Mouse (Mus musculus) heart, postnatal 0 days (tissue): ENCODE measurements around the gene St5.

ENCODE experiments used
- CTCF ChIP-seq: IDR thresholded peaks from 2 replicates; pipeline ENCODE4 v1.5.1; 2016; ENCODE audit warnings: antibody characterized with exemption, control low read depth, low read depth
- EP300 ChIP-seq: IDR thresholded peaks from 2 replicates; pipeline ENCODE4 v1.6.1; 2016; ENCODE audit warnings: antibody characterized with exemption, low read depth

DNA sequence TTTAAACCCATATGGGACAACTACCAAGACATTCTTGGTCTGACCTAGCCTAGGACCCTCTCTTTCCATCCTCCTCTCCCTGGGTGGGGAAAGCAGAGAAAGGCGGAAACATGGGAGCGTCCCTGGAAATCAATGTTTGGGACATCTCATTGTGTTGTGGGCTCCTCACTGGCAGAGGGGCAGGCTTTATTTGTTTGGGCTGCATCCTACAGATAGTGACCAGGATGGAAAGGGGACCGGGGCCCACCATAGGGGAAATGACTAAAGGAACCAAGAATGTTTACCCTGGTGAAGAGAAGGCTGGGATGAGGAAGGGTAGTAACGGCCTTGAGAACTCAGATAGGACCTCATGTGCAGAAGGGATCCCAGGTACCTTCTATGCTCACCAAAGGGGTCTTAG, 122.9 kb downstream of the St5 start:
- TF ChIP-seq CTCF (no peak), EP300 (no peak)
